Mouse (Mus musculus) liver, postnatal 0 days (tissue): ENCODE data around the gene Zfp692.

Experiments used
- CTCF ChIP-seq: sonication (generic); IDR thresholded peaks from 2 replicates; pipeline ENCODE4 v1.5.1; 2016; ENCODE audit warnings: antibody characterized with exemption, low read depth
- EP300 ChIP-seq: IDR thresholded peaks from 2 replicates; pipeline ENCODE4 v1.6.1; 2016; ENCODE audit warnings: antibody characterized with exemption, low read depth, mild to moderate bottlenecking

- no peak for TF ChIP-seq CTCF
- TF ChIP-seq EP300, result no peak
Observed at GRCm38 (mm10) chr11:58354927-58355326, 48.1 kb downstream of the Zfp692 start.
